Mouse (Mus musculus) midbrain, embryonic 12.5 days (tissue): ENCODE measurements around the gene Ralgds. TPM values are rescaled to one million over a fixed set of nuclear protein-coding genes. Genes with fewer than 3 reads are reported as not detected.
A peak's percentile ranks its signal among the peaks of the same experiment; 100 is the strongest.
"Not testable (repeated sequence)": the region's sequence is repeated elsewhere in the genome, so short reads cannot be mapped to it uniquely, and the experiment has no call there.

ENCODE experiments used
- ATAC-seq: fragments of 200-750 bp; cut with Nextera tagmentation; 2 replicates; pipeline ENCODE4 v1.8.0; 2017; ENCODE audit warnings: low read depth, moderate TSS enrichment, moderate library complexity; ENCODE audit not compliant: low FRiP score
- H3K27ac ChIP-seq: fragments of 300-500 bp; sonication (generic); replicated peaks from 2 replicates; pipeline ENCODE4 v1.5.1; 2016; ENCODE audit warnings: mild to moderate bottlenecking
- H3K27me3 ChIP-seq: fragments of 300-500 bp; sonication (generic); 2 replicates; pipeline ENCODE4 v1.6.1; 2016; ENCODE audit warnings: mild to moderate bottlenecking
- H3K36me3 ChIP-seq: fragments of 300-500 bp; sonication (generic); 2 replicates; pipeline ENCODE4 v1.6.1; 2016
- H3K4me1 ChIP-seq: fragments of 300-500 bp; sonication (generic); 2 replicates; pipeline ENCODE4 v1.6.1; 2016
- H3K4me2 ChIP-seq: fragments of 300-500 bp; sonication (generic); replicated peaks from 2 replicates; pipeline ENCODE4 v1.6.1; 2016; ENCODE audit warnings: mild to moderate bottlenecking, moderate library complexity
- H3K4me3 ChIP-seq: fragments of 300-500 bp; sonication (generic); 2 replicates; pipeline ENCODE4 v1.5.1; 2016; ENCODE audit warnings: mild to moderate bottlenecking
- H3K9ac ChIP-seq: fragments of 300-500 bp; sonication (generic); replicated peaks from 2 replicates; pipeline ENCODE4 v1.6.1; 2016; ENCODE audit warnings: mild to moderate bottlenecking, moderate library complexity
- H3K9me3 ChIP-seq: fragments of 300-500 bp; sonication (generic); 2 replicates; pipeline ENCODE4 v1.6.1; 2016; ENCODE audit warnings: mild to moderate bottlenecking
- WGBS: fragments of 180-500 bp; shearing (Covaris S2); methylation state at CpG from one replicate; pipeline ENCODE4 v1.1.7; 2016; 5-methylcytosine and 5-hydroxymethylcytosine counted together
- polyA plus RNA-seq: library from polyadenylated mRNA; unstranded; fragments of >200 nt; fragmentation: Nextera tagmentation; extraction: Ambion mirVana; gene quantifications from 2 replicates; pipeline ENCODE4 v1.2.1, GENCODE M21; 2016

The Ralgds gene
- 87.6 and 93.5 TPM in 2 replicates for polyA plus RNA-seq

- Histone ChIP-seq H3K4me2 (peak within 1 kb of the TSS; percentile 85), H3K9ac (peak within 1 kb of the TSS; percentile 94), H3K27me3 (peaks cover 9% of the 10 kb centered on the region; the same call in 1 of the 2 replicates), H3K27ac (peak within 1 kb of the TSS; percentile 88), H3K4me1 (peaks cover 41% of the 10 kb centered on the region), H3K4me3 (peak within 1 kb of the TSS; percentile 82), H3K9me3 (no peaks in the 10 kb centered on the region), H3K36me3 (peaks cover 10% of the 10 kb centered on the region; the same call in 1 of the 2 replicates)
- 0% methylated on average over 46 of the region's 71 CpGs for WGBS
- peak; percentile 70 for ATAC-seq
These were observed at the start of gene Ralgds for GRCm38 (mm10) chr2:28512798-28513401. TSS of gene Ralgds (plus strand) at chr2:28513125.

DNA sequence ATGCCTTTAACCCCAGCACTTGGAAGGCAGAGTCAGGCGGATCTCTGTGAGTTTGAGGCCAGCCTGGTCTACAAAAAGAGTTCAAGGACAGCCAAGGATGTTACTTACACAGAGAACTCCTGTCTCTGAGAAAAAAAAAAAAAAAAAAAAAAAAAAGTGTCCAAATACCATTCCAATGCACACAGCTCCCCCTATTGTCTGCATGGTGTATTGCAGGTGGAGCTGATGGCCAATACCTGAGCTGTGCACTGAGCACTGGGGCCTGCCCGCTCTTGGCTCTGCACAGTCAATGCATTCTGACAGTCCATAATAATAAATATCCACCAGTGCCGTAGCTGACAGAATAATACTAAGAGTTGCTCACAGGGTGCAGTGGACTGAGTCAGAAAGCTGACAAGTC is 49.0 kb upstream of the Ralgds start:
- peaks cover 16% of the 10 kb centered on the region for H3K27me3 ChIP-seq
- H3K9ac ChIP-seq: no peak overlapping the region
- H3K36me3 ChIP-seq: 0 out of 2 replicates have a peak, but pooled peaks cover 2% of the 10 kb centered on the region
- no peak for ATAC-seq
- 47% methylated on average over 3 of the region's 3 CpGs for WGBS
- H3K9me3 ChIP-seq: no peaks in the 10 kb centered on the region
- no peak overlapping the region for H3K4me2 ChIP-seq
- H3K4me1 ChIP-seq: peaks cover 22% of the 10 kb centered on the region
- H3K27ac ChIP-seq: no peak overlapping the region
- H3K4me3 ChIP-seq: no peak overlapping the region

DNA sequence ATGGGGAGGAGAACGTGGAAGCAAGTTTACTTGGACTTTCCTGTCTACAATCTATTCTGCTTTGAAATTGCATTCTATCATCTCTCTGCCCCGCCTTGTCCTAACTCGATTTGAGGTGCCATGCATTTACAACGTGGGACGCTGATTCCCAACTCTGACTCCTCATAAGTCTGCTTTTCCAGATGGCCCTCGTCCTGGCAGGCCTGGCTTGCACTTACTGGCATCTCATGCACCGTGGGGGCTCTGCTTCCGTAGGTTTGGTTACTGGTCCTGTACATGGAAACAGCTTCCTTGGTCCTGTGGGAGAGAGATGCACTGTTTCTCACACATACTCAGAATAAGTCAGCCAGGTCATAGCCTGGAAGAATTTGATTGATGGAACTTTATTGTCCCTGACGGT is 48.0 kb upstream of the Ralgds start:
- no peaks in the 10 kb centered on the region for H3K9me3 ChIP-seq
- peaks cover 16% of the 10 kb centered on the region for H3K27me3 ChIP-seq
- peaks cover 12% of the 10 kb centered on the region for H3K36me3 ChIP-seq
- peaks cover 22% of the 10 kb centered on the region for H3K4me1 ChIP-seq
- H3K4me2 ChIP-seq: no peak overlapping the region
- no peak overlapping the region for H3K4me3 ChIP-seq
- H3K27ac ChIP-seq: no peak overlapping the region
- WGBS: 79% methylated on average over 9 of the region's 9 CpGs
- no peak for ATAC-seq
- H3K9ac ChIP-seq: no peak overlapping the region

GRCm38 (mm10) chr2:28465836-28466518 is 46.9 kb upstream of the Ralgds start, which contains the start of gene 1700007K13Rik:
TSS of gene 1700007K13Rik (minus strand) at chr2:28466332.
- Histone ChIP-seq H3K9ac (peak within 1 kb of the TSS; percentile 41; the same call in 1 of the 2 replicates), H3K4me3 (peak within 1 kb of the TSS; percentile 27), H3K36me3 (peaks cover 23% of the 10 kb centered on the region), H3K27ac (no peak within 1 kb of the TSS), H3K4me1 (peaks cover 22% of the 10 kb centered on the region), H3K27me3 (peaks cover 16% of the 10 kb centered on the region), H3K9me3 (no peaks in the 10 kb centered on the region), H3K4me2 (peak within 1 kb of the TSS; percentile 56)
- 4% methylated on average over 25 of the region's 25 CpGs for WGBS
- ATAC-seq: peak; percentile 48; the same call in 1 of the 2 replicates

GRCm38 (mm10) chr2:28467860-28468485 is 45.0 kb upstream of the Ralgds start, which contains the start of gene Mrps2:
TSS of gene Mrps2 (plus strand) at chr2:28468066.
- H3K4me1 ChIP-seq: peaks cover 22% of the 10 kb centered on the region
- peaks cover 16% of the 10 kb centered on the region for H3K27me3 ChIP-seq
- WGBS: under 1% methylated on average over 51 of the region's 52 CpGs
- ATAC-seq: peak; percentile 88
- peak within 1 kb of the TSS; percentile 90 for H3K9ac ChIP-seq
- peak within 1 kb of the TSS; percentile 75 for H3K4me3 ChIP-seq
- H3K27ac ChIP-seq: no peak within 1 kb of the TSS
- peaks cover 43% of the 10 kb centered on the region for H3K36me3 ChIP-seq
- H3K4me2 ChIP-seq: peak within 1 kb of the TSS; percentile 83
- H3K9me3 ChIP-seq: no peaks in the 10 kb centered on the region; the same call in 1 of the 2 replicates

GRCm38 (mm10) chr2:28468486-28469225 is 44.3 kb upstream of the Ralgds start:
- ATAC-seq: no peak
- peak overlapping the region; percentile 83 for H3K4me2 ChIP-seq
- H3K36me3 ChIP-seq: peaks cover 46% of the 10 kb centered on the region
- peaks cover 22% of the 10 kb centered on the region for H3K4me1 ChIP-seq
- no peak overlapping the region for H3K27ac ChIP-seq
- peaks cover 16% of the 10 kb centered on the region for H3K27me3 ChIP-seq
- peak overlapping the region; percentile 90 for H3K9ac ChIP-seq
- no peaks in the 10 kb centered on the region; the same call in 1 of the 2 replicates for H3K9me3 ChIP-seq
- peak overlapping the region; percentile 75 for H3K4me3 ChIP-seq
- 54% methylated on average over 18 of the region's 18 CpGs for WGBS

DNA sequence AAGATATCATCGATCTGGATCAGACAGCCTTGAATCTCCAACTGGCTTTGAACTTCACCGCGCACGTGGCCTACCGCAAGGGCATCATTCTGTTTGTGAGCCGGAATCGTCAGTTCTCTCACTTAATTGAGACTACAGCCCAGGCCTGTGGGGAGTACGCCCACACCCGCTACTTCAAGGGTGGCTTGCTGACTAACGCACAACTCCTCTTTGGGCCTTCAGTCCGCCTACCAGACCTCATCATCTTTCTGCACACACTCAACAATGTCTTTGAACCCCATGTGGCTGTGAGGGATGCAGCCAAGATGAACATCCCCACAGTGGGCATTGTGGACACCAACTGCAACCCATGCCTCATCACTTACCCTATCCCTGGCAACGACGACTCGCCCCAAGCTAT is 43.5 kb upstream of the Ralgds start:
- Histone ChIP-seq H3K4me1 (peaks cover 22% of the 10 kb centered on the region), H3K4me3 (no peak overlapping the region), H3K36me3 (peaks cover 46% of the 10 kb centered on the region), H3K4me2 (no peak overlapping the region), H3K9ac (no peak overlapping the region), H3K9me3 (no peaks in the 10 kb centered on the region; the same call in 1 of the 2 replicates), H3K27me3 (peaks cover 16% of the 10 kb centered on the region), H3K27ac (no peak overlapping the region)
- WGBS: 97% methylated on average over 14 of the region's 14 CpGs
- no peak for ATAC-seq

DNA sequence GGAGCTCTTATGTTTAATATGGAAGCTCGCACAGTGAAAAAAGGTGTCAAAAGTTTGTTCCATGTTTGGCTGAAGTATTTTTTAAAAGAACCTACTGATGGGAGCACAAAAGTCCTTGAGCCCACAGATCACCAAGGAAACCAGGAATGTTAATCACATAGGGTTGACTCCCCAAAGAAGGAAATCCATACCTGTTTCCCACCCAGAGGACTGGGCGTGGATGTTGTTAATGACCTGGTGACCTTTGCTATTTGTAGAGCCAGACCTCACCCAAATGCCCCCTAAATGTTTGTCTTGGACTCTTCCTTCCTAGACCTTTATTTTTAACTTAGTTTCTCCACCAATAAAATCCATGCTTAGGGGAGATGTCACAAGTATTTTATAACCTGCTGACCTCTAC is 42.3 kb upstream of the Ralgds start:
- H3K27ac ChIP-seq: no peak overlapping the region
- peaks cover 18% of the 10 kb centered on the region for H3K4me1 ChIP-seq
- no peak overlapping the region for H3K9ac ChIP-seq
- H3K27me3 ChIP-seq: 0 out of 2 replicates have a peak, but pooled peaks cover 4% of the 10 kb centered on the region
- no peak for ATAC-seq
- H3K4me3 ChIP-seq: no peak overlapping the region
- H3K9me3 ChIP-seq: no peaks in the 10 kb centered on the region; the same call in 1 of the 2 replicates
- 87% methylated on average over 2 of the region's 2 CpGs for WGBS
- H3K4me2 ChIP-seq: no peak overlapping the region
- H3K36me3 ChIP-seq: peaks cover 46% of the 10 kb centered on the region

GRCm38 (mm10) chr2:28472011-28472410 is 40.9 kb upstream of the Ralgds start:
- not testable (repeated sequence) for ATAC-seq, H3K9me3 ChIP-seq, H3K27me3 ChIP-seq, H3K4me3 ChIP-seq, H3K4me1 ChIP-seq, H3K4me2 ChIP-seq, H3K27ac ChIP-seq, H3K9ac ChIP-seq
- 91% methylated on average over 8 of the region's 8 CpGs for WGBS
- H3K36me3 ChIP-seq: peaks cover 46% of the 10 kb centered on the region

- H3K9ac ChIP-seq, H3K27me3 ChIP-seq, ATAC-seq, H3K4me1 ChIP-seq, H3K4me3 ChIP-seq, H3K36me3 ChIP-seq, H3K9me3 ChIP-seq, H3K27ac ChIP-seq, H3K4me2 ChIP-seq: not testable (repeated sequence)
- 90% methylated on average over 5 of the region's 5 CpGs for WGBS
These were observed 34.9 kb upstream of the Ralgds start for GRCm38 (mm10) chr2:28477993-28478392.
